Comparison of ENCODE assay signal across 24 mouse cellular contexts in genomic region chr9:74365930-74366438, GRCm38 (mm10).
DNase-seq lines count a peak whose midpoint lies in the region; ATAC-seq and TF ChIP-seq lines count a peak whose summit lies in the region.
"Had no signal": no experiment of that assay in that cellular context is flagged by ENCODE, and none has a peak within 500 bp of the region (broad histone marks: within the 10 kb centered on the region; RNA-seq: fewer than 3 reads in every experiment).

No protein-coding gene starts in this region.

- H3K27ac ChIP-seq in forebrain, embryonic 12.5 days: no peak overlapping the region
- no peak overlapping the region for H3K27ac ChIP-seq in forebrain, embryonic 15.5 days (replicated peaks)
- no peak overlapping the region for H3K27ac ChIP-seq in hindbrain, embryonic 16.5 days (ENCODE audit: low read depth, low read length)
- no peak overlapping the region for H3K27ac ChIP-seq in hindbrain, embryonic 14.5 days
- no peak overlapping the region for H3K27ac ChIP-seq in liver, embryonic 15.5 days (replicated peaks)
- H3K27ac ChIP-seq: kidney, embryonic 15.5 days; limb, embryonic 13.5 days; midbrain, embryonic 13.5 days had no signal

- intact Hi-C loops in gastrocnemius, postnatal 36 days (cut with DNase I): no loop called here

- H3K36me3 ChIP-seq in forebrain, embryonic 12.5 days (replicated peaks): no peaks in the 10 kb centered on the region
- no peaks in the 10 kb centered on the region for H3K36me3 ChIP-seq in forebrain, embryonic 15.5 days
- no peaks in the 10 kb centered on the region for H3K36me3 ChIP-seq in hindbrain, embryonic 16.5 days (ENCODE audit: control insufficient read depth, insufficient read depth, low read length)
- H3K36me3 ChIP-seq in hindbrain, embryonic 14.5 days (replicated peaks; ENCODE audit: control insufficient read depth, insufficient read depth): no peaks in the 10 kb centered on the region
- no peaks in the 10 kb centered on the region for H3K36me3 ChIP-seq in liver, embryonic 15.5 days (replicated peaks)
- H3K36me3 ChIP-seq: kidney, embryonic 15.5 days; limb, embryonic 13.5 days; midbrain, embryonic 13.5 days had no signal

- no peak for TF ChIP-seq POLR2A in brain, embryonic 14.5 days (IDR thresholded peaks at IDR 0.05; ENCODE audit: borderline replicate concordance, extremely low read depth, insufficient read depth, insufficient read length, poor library complexity, severe bottlenecking)

- ATAC-seq in forebrain, embryonic 12.5 days (ENCODE audit: low FRiP score): peak; percentile 60
- no peak for ATAC-seq in forebrain, embryonic 15.5 days (replicated peaks)
- ATAC-seq in hindbrain, embryonic 16.5 days: peak; percentile 52; the same call in 1 of the 2 replicates
- no peak for ATAC-seq in hindbrain, embryonic 14.5 days (ENCODE audit: low FRiP score)
- peak; percentile 65 for ATAC-seq in liver, embryonic 15.5 days (ENCODE audit: insufficient read depth)
- ATAC-seq: midbrain, embryonic 13.5 days had no signal

- no peaks in the 10 kb centered on the region for H3K27me3 ChIP-seq in forebrain, embryonic 12.5 days
- H3K27me3 ChIP-seq in forebrain, embryonic 15.5 days: no peaks in the 10 kb centered on the region
- no peaks in the 10 kb centered on the region for H3K27me3 ChIP-seq in hindbrain, embryonic 16.5 days (replicated peaks; ENCODE audit: control insufficient read depth, insufficient read depth, low read length)
- H3K27me3 ChIP-seq in hindbrain, embryonic 14.5 days (ENCODE audit: control insufficient read depth, insufficient read depth, low read length): no peaks in the 10 kb centered on the region
- H3K27me3 ChIP-seq in liver, embryonic 15.5 days: no peaks in the 10 kb centered on the region
- H3K27me3 ChIP-seq: kidney, embryonic 15.5 days; limb, embryonic 13.5 days; midbrain, embryonic 13.5 days had no signal

- TF ChIP-seq CTCF in brain, embryonic 14.5 days (IDR thresholded peaks at IDR 0.05; ENCODE audit: borderline replicate concordance, extremely low read depth, insufficient read depth, insufficient read length): no peak

- H3K4me3 ChIP-seq in forebrain, embryonic 12.5 days (replicated peaks): no peak overlapping the region
- no peak overlapping the region for H3K4me3 ChIP-seq in forebrain, embryonic 15.5 days
- no peak overlapping the region for H3K4me3 ChIP-seq in hindbrain, embryonic 16.5 days (ENCODE audit: low read length)
- no peak overlapping the region for H3K4me3 ChIP-seq in hindbrain, embryonic 14.5 days (replicated peaks; ENCODE audit: low read length)
- H3K4me3 ChIP-seq in liver, embryonic 15.5 days (replicated peaks): no peak overlapping the region
- H3K4me3 ChIP-seq: kidney, embryonic 15.5 days; limb, embryonic 13.5 days; midbrain, embryonic 13.5 days had no signal

- no peak overlapping the region for H3K9ac ChIP-seq in forebrain, embryonic 12.5 days
- no peak overlapping the region for H3K9ac ChIP-seq in forebrain, embryonic 15.5 days (replicated peaks)
- H3K9ac ChIP-seq in hindbrain, embryonic 16.5 days (ENCODE audit: low read depth, low read length): no peak overlapping the region
- no peak overlapping the region for H3K9ac ChIP-seq in hindbrain, embryonic 14.5 days
- H3K9ac ChIP-seq in liver, embryonic 15.5 days: no peak overlapping the region
- H3K9ac ChIP-seq: kidney, embryonic 15.5 days; limb, embryonic 13.5 days; midbrain, embryonic 13.5 days had no signal

- 29% methylated on average over 3 of the region's 3 CpGs for WGBS in forebrain, embryonic 12.5 days
- WGBS in forebrain, embryonic 15.5 days: 24% methylated on average over 3 of the region's 3 CpGs
- 24% methylated on average over 3 of the region's 3 CpGs for WGBS in hindbrain, embryonic 16.5 days
- 18% methylated on average over 3 of the region's 3 CpGs for WGBS in hindbrain, embryonic 14.5 days
- 35% methylated on average over 3 of the region's 3 CpGs for WGBS in liver, embryonic 15.5 days (ENCODE audit: insufficient replicate concordance)

- H3K4me2 ChIP-seq in forebrain, embryonic 12.5 days: no peak overlapping the region
- H3K4me2 ChIP-seq in forebrain, embryonic 15.5 days (replicated peaks): no peak overlapping the region
- no peak overlapping the region for H3K4me2 ChIP-seq in hindbrain, embryonic 16.5 days (ENCODE audit: low read length)
- no peak overlapping the region for H3K4me2 ChIP-seq in hindbrain, embryonic 14.5 days (replicated peaks)
- H3K4me2 ChIP-seq in liver, embryonic 15.5 days: no peak overlapping the region
- H3K4me2 ChIP-seq: heart, embryonic 11.5 days; kidney, embryonic 15.5 days; limb, embryonic 13.5 days; midbrain, embryonic 13.5 days had no signal

- H3K9me3 ChIP-seq in forebrain, embryonic 12.5 days: no peaks in the 10 kb centered on the region
- H3K9me3 ChIP-seq in forebrain, embryonic 15.5 days: no peaks in the 10 kb centered on the region
- H3K9me3 ChIP-seq in hindbrain, embryonic 16.5 days (ENCODE audit: control insufficient read depth, low read length): no peaks in the 10 kb centered on the region
- no peaks in the 10 kb centered on the region for H3K9me3 ChIP-seq in hindbrain, embryonic 14.5 days (ENCODE audit: control insufficient read depth, low read length)
- no peaks in the 10 kb centered on the region for H3K9me3 ChIP-seq in liver, embryonic 15.5 days (replicated peaks)
- H3K9me3 ChIP-seq: kidney, embryonic 15.5 days; limb, embryonic 13.5 days; midbrain, embryonic 13.5 days had no signal

- 0 out of 2 replicates have a peak, but pooled peaks cover 4% of the 10 kb centered on the region for H3K4me1 ChIP-seq in forebrain, embryonic 12.5 days
- H3K4me1 ChIP-seq in forebrain, embryonic 15.5 days: no peaks in the 10 kb centered on the region
- no peaks in the 10 kb centered on the region for H3K4me1 ChIP-seq in hindbrain, embryonic 16.5 days (ENCODE audit: control insufficient read depth, insufficient read depth, low read depth, low read length)
- no peaks in the 10 kb centered on the region; the same call in 1 of the 2 replicates for H3K4me1 ChIP-seq in hindbrain, embryonic 14.5 days (replicated peaks; ENCODE audit: control insufficient read depth, insufficient read depth, low read length)
- no peaks in the 10 kb centered on the region for H3K4me1 ChIP-seq in liver, embryonic 15.5 days (replicated peaks)
- H3K4me1 ChIP-seq: kidney, embryonic 15.5 days; limb, embryonic 13.5 days had no signal

- no peak for DNase-seq in hindbrain, embryonic 14.5 days (ENCODE audit: low spot score)
- peak; percentile 46 for DNase-seq in brain, embryonic 14.5 days (ENCODE audit: low read depth)
- no peak for DNase-seq in gastrocnemius, postnatal 36 days
- no peak for DNase-seq in cerebellum, adult 8-10 months
- DNase-seq: adrenal gland, postnatal 14 days; cerebellum, postnatal 10 days; gastrocnemius, postnatal 10 days; heart, adult 11 months; kidney, adult 11 months; kidney, postnatal 36 days; lung, adult 2 months; lung, postnatal 14 days; retina, postnatal 1 day; right cerebral cortex, postnatal 25 days; spleen, adult 18-20 months; thymus, postnatal 25 days had no signal

Comparison
In these comparisons a context has a peak if more than half of its experiments do, and no peak if none do; other contexts are left out.
1. ATAC-seq: peak in forebrain, embryonic 12.5 days (single experiment), hindbrain, embryonic 16.5 days (single experiment) and liver, embryonic 15.5 days (single experiment); none in forebrain, embryonic 15.5 days (single experiment) and hindbrain, embryonic 14.5 days (single experiment).